Mouse (Mus musculus) CH12.LX (cell line): ENCODE data around the gene Slc39a1. TPM values are rescaled to one million over a fixed set of nuclear protein-coding genes. Genes with fewer than 3 reads are reported as not detected.

Source experiments
- DNase-seq: peaks from one replicate; pipeline ENCODE4 v3.0.0-alpha.2; 2013; ENCODE audit errors: extremely low read depth
- H3K27ac ChIP-seq: 2 replicates; pipeline ENCODE4 v1.5.1; 2012; ENCODE audit warnings: low read depth, mild to moderate bottlenecking, control low read depth, moderate library complexity; ENCODE audit not compliant: insufficient read depth
- H3K27me3 ChIP-seq: replicated peaks from 2 replicates; pipeline ENCODE3; 2012; ENCODE audit warnings: inconsistent platforms
- H3K36me3 ChIP-seq, 2 experiments: replicated peaks in 1 of 2; 2 replicates each; pipeline versions ENCODE3 to v1.6.1; 2012; ENCODE audit warnings: inconsistent platforms in 1 of 2, low read length in 1 of 2, mild to moderate bottlenecking in 1 of 2, mixed read lengths in 1 of 2, moderate library complexity in 1 of 2; ENCODE audit not compliant: control insufficient read depth in 1 of 2, insufficient read depth in 1 of 2
- H3K4me1 ChIP-seq, 2 experiments: 2 replicates each; pipeline ENCODE4 v1.6.1; 2012; ENCODE audit warnings: inconsistent platforms in 1 of 2, moderate library complexity in 1 of 2; ENCODE audit not compliant: insufficient read depth in 2 of 2, control insufficient read depth in 1 of 2
- H3K4me2 ChIP-seq: 2 replicates; pipeline ENCODE4 v1.6.1; 2012; ENCODE audit warnings: low read depth, mild to moderate bottlenecking, control low read depth; ENCODE audit not compliant: poor library complexity, insufficient read depth, severe bottlenecking
- H3K4me3 ChIP-seq, 3 experiments: fragments of 150-350 bp in 1 of 3; sonication (generic) in 1 of 3; replicated peaks in 1 of 3; 2 replicates each; pipeline versions ENCODE3 to v1.5.1; 2011 to 2012; ENCODE audit warnings: low read depth in 2 of 3, low read length in 2 of 3, mild to moderate bottlenecking in 2 of 3, moderate library complexity in 2 of 3, control low read depth in 1 of 3, improper control_type of control experiment in 1 of 3, inconsistent platforms in 1 of 3, mixed read lengths in 1 of 3; ENCODE audit not compliant: poor library complexity in 1 of 3
- H3K79me2 ChIP-seq: replicated peaks from 2 replicates; pipeline ENCODE4 v1.6.1; 2012; ENCODE audit warnings: mild to moderate bottlenecking, moderate library complexity; ENCODE audit not compliant: control insufficient read depth, poor library complexity, insufficient read depth, severe bottlenecking; ENCODE audit errors: extremely low read depth
- H3K9ac ChIP-seq: 2 replicates; pipeline ENCODE4 v1.6.1; 2012; ENCODE audit warnings: low read depth, mild to moderate bottlenecking, control low read depth, moderate library complexity; ENCODE audit not compliant: insufficient read depth
- H3K9me3 ChIP-seq: replicated peaks from 2 replicates; pipeline ENCODE3; 2012; ENCODE audit warnings: low read length, inconsistent platforms, mixed read lengths
- CHD1 ChIP-seq: IDR thresholded peaks from 2 replicates; pipeline ENCODE4 v1.6.1; 2012; ENCODE audit warnings: low read depth, low read length, improper control_type of control experiment, inconsistent platforms
- CHD2 ChIP-seq: IDR thresholded peaks from 2 replicates; pipeline ENCODE4 v1.6.1; 2011; ENCODE audit warnings: low read length, improper control_type of control experiment
- E2F4 ChIP-seq: IDR thresholded peaks from 2 replicates; pipeline ENCODE4 v1.6.1; 2011; ENCODE audit warnings: low read depth, low read length, improper control_type of control experiment; ENCODE audit not compliant: insufficient replicate concordance
- ELF1 ChIP-seq: IDR thresholded peaks from 2 replicates; pipeline ENCODE4 v1.6.1; 2014; ENCODE audit warnings: low read depth, mild to moderate bottlenecking, inconsistent platforms, low read length, improper control_type of control experiment
- EP300 ChIP-seq: IDR thresholded peaks from 2 replicates; pipeline ENCODE4 v1.6.1; 2011; ENCODE audit warnings: low read length, improper control_type of control experiment
- GABPA ChIP-seq: IDR thresholded peaks from 2 replicates; pipeline ENCODE4 v1.6.1; 2012; ENCODE audit warnings: low read depth, low read length, improper control_type of control experiment, inconsistent platforms; ENCODE audit not compliant: insufficient replicate concordance
- KAT2A ChIP-seq: IDR thresholded peaks from 2 replicates; pipeline ENCODE4 v1.6.1; 2012; ENCODE audit warnings: low read length, improper control_type of control experiment, inconsistent platforms; ENCODE audit not compliant: insufficient replicate concordance
- MAZ ChIP-seq: IDR thresholded peaks from 2 replicates; pipeline ENCODE4 v1.6.1; 2012; ENCODE audit warnings: low read depth, mild to moderate bottlenecking, inconsistent platforms, low read length, improper control_type of control experiment, moderate library complexity
- MXI1 ChIP-seq: IDR thresholded peaks from 2 replicates; pipeline ENCODE4 v1.6.1; 2011; ENCODE audit warnings: mild to moderate bottlenecking, low read depth, low read length, improper control_type of control experiment
- POLR2A ChIP-seq: IDR thresholded peaks from 2 replicates; pipeline ENCODE4 v1.6.1; 2011; ENCODE audit warnings: low read depth, mild to moderate bottlenecking, improper control_type of control experiment, low read length
- SIN3A ChIP-seq: IDR thresholded peaks from 2 replicates; pipeline ENCODE4 v1.6.1; 2012; ENCODE audit warnings: low read length, improper control_type of control experiment, inconsistent platforms
- TBP ChIP-seq: conservative IDR thresholded peaks from 2 replicates; pipeline ENCODE4 v1.6.1; 2011; ENCODE audit warnings: low read depth, low read length, improper control_type of control experiment
- TCF12 ChIP-seq: IDR thresholded peaks from 2 replicates; pipeline ENCODE4 v1.6.1; 2014; ENCODE audit warnings: low read depth, mild to moderate bottlenecking, inconsistent platforms, low read length, improper control_type of control experiment
- UBTF ChIP-seq: IDR thresholded peaks from 2 replicates; pipeline ENCODE4 v1.6.1; 2012; ENCODE audit warnings: low read depth, mild to moderate bottlenecking, inconsistent platforms, low read length, improper control_type of control experiment, moderate library complexity
- USF1 ChIP-seq: IDR thresholded peaks from 2 replicates; pipeline ENCODE4 v1.6.1; 2014; ENCODE audit warnings: low read depth, mild to moderate bottlenecking, inconsistent platforms, low read length, improper control_type of control experiment
- USF2 ChIP-seq: conservative IDR thresholded peaks from 2 replicates; pipeline ENCODE4 v1.6.1; 2011; ENCODE audit warnings: low read depth, low read length, improper control_type of control experiment
- ZKSCAN1 ChIP-seq: IDR thresholded peaks from 2 replicates; pipeline ENCODE4 v1.6.1; 2012; ENCODE audit warnings: low read depth, inconsistent platforms, low read length, improper control_type of control experiment, borderline replicate concordance
- dilution Hi-C: fragments of 300-500 bp; cut with MboI; formaldehyde crosslinking; loops from 2 replicates; pipeline ENCODE4 v1.14.3; 2020; ENCODE audit warnings: low sequenced_read_pairs; ENCODE audit not compliant: extremely low pct_unique_long_range_greater_than_20kb, extremely low pct_ligation_motif_present
- in situ Hi-C: fragments of 300-500 bp; cut with MboI; formaldehyde crosslinking; loops from 3 replicates; pipeline ENCODE4 v1.14.3; 2019; ENCODE audit warnings: low sequenced_read_pairs, low pct_ligation_motif_present, low pct_unique_long_range_greater_than_20kb, mixed read lengths
- polyA plus RNA-seq: library from polyadenylated mRNA; unstranded; fragments of >175 nt; gene quantifications from 2 replicates; pipeline ENCODE4 v1.2.1, GENCODE M21; 2012; ENCODE audit warnings: low read depth; ENCODE audit not compliant: insufficient read length
- total RNA-seq, 2 experiments: library from RNA; depleted of rRNA; stranded (reverse); fragments of 300-350 nt in 1 of 2; fragments of >200 nt in 1 of 2; gene quantifications; 2 replicates each; pipeline ENCODE4 v1.2.3; 2012 to 2014

Gene Slc39a1
- total RNA-seq (2012; rRNA removed) (42.2 and 44.4 TPM in 2 replicates), total RNA-seq (2014; rRNA removed) (22.9 and 23.8 TPM in 2 replicates), polyA plus RNA-seq (40.4 and 40.7 TPM in 2 replicates)

GRCm38 (mm10) chr3:90247960-90248745 is at the start of gene Slc39a1:
Slc39a1 (plus strand) TSS chr3:90248172.
- Histone ChIP-seq H3K27me3 (no peaks in the 10 kb centered on the region), H3K4me1 (peaks cover 3 to 43% of the 10 kb centered on the region in 2 experiments; a peak in 3 of 4 replicates), H3K79me2 (peaks cover 16% of the 10 kb centered on the region), H3K9ac (peak within 1 kb of the TSS; percentile 88), H3K27ac (peak within 1 kb of the TSS; percentile 66), H3K36me3 (peaks cover 15 to 21% of the 10 kb centered on the region in 2 experiments), H3K4me3 (peak within 1 kb of the TSS; percentile 82 to 88 (median 82)), H3K4me2 (peak within 1 kb of the TSS; percentile 96), H3K9me3 (no peaks in the 10 kb centered on the region)
- dilution Hi-C loops (no loop called here), in situ Hi-C loops (no loop called here)
- peak; percentile 94 for DNase-seq
- TF ChIP-seq POLR2A (peak; percentile 86), MAZ (peak; percentile 1; the same call in 1 of the 2 replicates), TCF12 (peak; percentile 63; the same call in 1 of the 2 replicates), UBTF (peak; percentile 51; the same call in 1 of the 2 replicates), ELF1 (peak; percentile 37), ZKSCAN1 (no peak), TBP (0 out of 2 replicates have a peak, but pooled peaks have one; percentile 11), CHD2 (peak; percentile 41), USF2 (no peak), SIN3A (peak; percentile 23; the same call in 1 of the 2 replicates), EP300 (no peak), USF1 (no peak), MXI1 (no peak), E2F4 (no peak), CHD1 (no peak), KAT2A (no peak)

- H3K9me3 ChIP-seq = no peaks in the 10 kb centered on the region
These were observed 45.1 kb upstream of the Slc39a1 start for GRCm38 (mm10) chr3:90202884-90203283.

More at GRCm38 (mm10) chr3:90202884-90203283, 45.1 kb upstream of the Slc39a1 start:
- in situ Hi-C loops (no loop called here), dilution Hi-C loops (no loop called here)
- Histone ChIP-seq H3K9ac (no peak overlapping the region), H3K27me3 (no peaks in the 10 kb centered on the region), H3K36me3 (peaks cover 7 to 22% of the 10 kb centered on the region in 2 experiments), H3K4me2 (no peak overlapping the region), H3K27ac (no peak overlapping the region), H3K4me1 (peaks cover 5 to 10% of the 10 kb centered on the region in 2 experiments), H3K4me3 (no peak overlapping the region), H3K79me2 (no peaks in the 10 kb centered on the region)
- TF ChIP-seq GABPA (no peak), UBTF (no peak), POLR2A (no peak)
- no peak for DNase-seq
